Mouse (Mus musculus) E14TG2a.4 (cell line): ENCODE results near the gene Pstpip1.

Experiments used
- CTCF ChIP-seq: conservative IDR thresholded peaks from 2 replicates; pipeline ENCODE4 v1.5.1; 2014; ENCODE audit warnings: low read length
- NANOG ChIP-seq: IDR thresholded peaks from 2 replicates; pipeline ENCODE4 v1.6.1; 2014; ENCODE audit warnings: borderline replicate concordance, low read length, mixed read lengths
- POU5F1 ChIP-seq: IDR thresholded peaks from 2 replicates; pipeline ENCODE4 v1.6.1; 2014; ENCODE audit warnings: low read length, borderline replicate concordance

GRCm38 (mm10) chr9:56124561-56124960 is 34.8 kb downstream of the Pstpip1 start:
- TF ChIP-seq CTCF (no peak), POU5F1 (no peak), NANOG (no peak)
